Mouse (Mus musculus) thymus, adult 2 months (tissue): Measurements from ENCODE around the gene Atp13a3.

Source experiments
- CTCF ChIP-seq: fragments of 200-500 bp; IDR thresholded peaks from 2 replicates; pipeline ENCODE4 v1.5.1; 2012; ENCODE audit warnings: mild to moderate bottlenecking, control low read depth, low read length, moderate library complexity, borderline replicate concordance; ENCODE audit not compliant: control insufficient read depth, poor library complexity, insufficient read depth; ENCODE audit errors: extremely low read depth
- POLR2A ChIP-seq: fragments of 200-500 bp; IDR thresholded peaks from 2 replicates; pipeline ENCODE4 v1.6.1; 2012; ENCODE audit warnings: mild to moderate bottlenecking, low read length, control low read depth, moderate library complexity; ENCODE audit not compliant: control insufficient read depth, poor library complexity, insufficient read depth; ENCODE audit errors: extremely low read depth

DNA sequence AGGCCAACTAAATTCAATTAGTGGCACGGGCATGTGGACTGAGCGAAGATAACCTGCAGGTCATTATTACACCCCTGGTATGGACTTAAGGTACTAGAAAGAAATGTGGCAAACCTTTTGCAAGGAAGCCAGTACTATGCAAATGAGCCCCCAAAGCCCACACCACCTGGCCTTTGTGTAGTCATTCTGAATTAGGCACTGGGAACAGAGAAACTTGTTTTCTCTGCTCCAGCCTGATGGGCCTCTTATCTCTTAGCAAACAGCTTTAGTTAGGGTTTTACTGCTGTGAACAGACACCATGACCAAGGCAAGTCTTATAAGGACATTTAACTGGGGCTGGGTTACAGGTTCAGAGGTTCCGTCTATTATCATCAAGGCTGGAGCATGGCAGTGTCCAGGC is 27.4 kb upstream of the Atp13a3 start:
- no peak for TF ChIP-seq POLR2A
- TF ChIP-seq CTCF, result no peak
